Mouse (Mus musculus) heart, postnatal 14 days (tissue): ENCODE results near the gene Ehf. TPM values are rescaled to one million over a fixed set of nuclear protein-coding genes. Genes with fewer than 3 reads are reported as not detected.

Experiments used
- DNase-seq, 2 experiments: peaks; one replicate each; pipeline ENCODE4 v3.0.0; 2021 to 2022
- intact Hi-C: fragments of 180-260 bp; cut with DNase I; formaldehyde crosslinking; loops from one replicate; pipeline ENCODE4 v1.15.1; 2025
- total RNA-seq, 2 experiments: library from RNA; stranded (reverse); gene quantifications; 2 replicates each; pipeline ENCODE4 v1.2.3; 2021

The Ehf gene
- total RNA-seq, 2 experiments from 2014 or later = 0.20 to 0.41 TPM

GRCm38 (mm10) chr2:103298711-103299463 lies 4.2 kb downstream of the Ehf start:
- intact Hi-C loops = no loop called here
- no peak for DNase-seq

GRCm38 (mm10) chr2:103294526-103294925 lies 8.6 kb downstream of the Ehf start:
- intact Hi-C loops = no loop called here
- DNase-seq = no peak

- no peak for DNase-seq
- intact Hi-C loops = no loop called here
These were observed 9.3 kb downstream of the Ehf start for GRCm38 (mm10) chr2:103293751-103294150.

- intact Hi-C loops = no loop called here
- no peak for DNase-seq
These were observed 9.9 kb downstream of the Ehf start for GRCm38 (mm10) chr2:103293214-103293613.

- no peak for DNase-seq
- intact Hi-C loops = no loop called here
These were observed 12.3 kb downstream of the Ehf start for GRCm38 (mm10) chr2:103290705-103291269.

GRCm38 (mm10) chr2:103290167-103290566 lies 12.9 kb downstream of the Ehf start:
- intact Hi-C loops = no loop called here
- DNase-seq = no peak

GRCm38 (mm10) chr2:103289407-103289950 lies 13.6 kb downstream of the Ehf start:
- no peak for DNase-seq
- intact Hi-C loops = no loop called here

GRCm38 (mm10) chr2:103287716-103288115 lies 15.4 kb downstream of the Ehf start:
- DNase-seq = no peak
- intact Hi-C loops = no loop called here

- no peak for DNase-seq
- intact Hi-C loops = no loop called here
These were observed 17.5 kb downstream of the Ehf start for GRCm38 (mm10) chr2:103285561-103285960.

GRCm38 (mm10) chr2:103283730-103284129 lies 19.3 kb downstream of the Ehf start:
- no peak for DNase-seq
- intact Hi-C loops = no loop called here

- peak in 1 of 2 experiments; percentile 15 for DNase-seq
- intact Hi-C loops = no loop called here
These were observed 20.8 kb downstream of the Ehf start for GRCm38 (mm10) chr2:103282184-103282750.

- intact Hi-C loops = no loop called here
- no peak for DNase-seq
These were observed 23.2 kb downstream of the Ehf start for GRCm38 (mm10) chr2:103279927-103280326.

GRCm38 (mm10) chr2:103278476-103278875 lies 24.6 kb downstream of the Ehf start:
- intact Hi-C loops = no loop called here

GRCm38 (mm10) chr2:103277794-103278193 lies 25.3 kb downstream of the Ehf start:
- intact Hi-C loops = no loop called here
- peak in 1 of 2 experiments; percentile 54 for DNase-seq

More at GRCm38 (mm10) chr2:103278476-103278875, 24.6 kb downstream of the Ehf start:
- DNase-seq = no peak

- no peak for DNase-seq
- intact Hi-C loops = no loop called here
These were observed 27.6 kb downstream of the Ehf start for GRCm38 (mm10) chr2:103275316-103275960.

GRCm38 (mm10) chr2:103274803-103275202 lies 28.3 kb downstream of the Ehf start:
- intact Hi-C loops = no loop called here
- no peak for DNase-seq

GRCm38 (mm10) chr2:103274270-103274669 lies 28.8 kb downstream of the Ehf start:
- no peak for DNase-seq
- intact Hi-C loops = no loop called here

GRCm38 (mm10) chr2:103271481-103271880 lies 31.6 kb downstream of the Ehf start:
- intact Hi-C loops = no loop called here
- no peak for DNase-seq

- intact Hi-C loops = no loop called here
- DNase-seq = no peak
These were observed 32.4 kb downstream of the Ehf start for GRCm38 (mm10) chr2:103270556-103271160.

GRCm38 (mm10) chr2:103239086-103239485 lies 64.0 kb downstream of the Ehf start:
- DNase-seq = no peak
- intact Hi-C loops = no loop called here

- no peak for DNase-seq
- intact Hi-C loops = no loop called here
These were observed 76.3 kb downstream of the Ehf start for GRCm38 (mm10) chr2:103226781-103227180.
